Mouse (Mus musculus): Measurements from ENCODE around the gene 4933428M09Rik. TPM values are rescaled to one million over a fixed set of nuclear protein-coding genes. Genes with fewer than 3 reads are reported as not detected.

4933428M09Rik gene
- not detected for polyA plus RNA-seq (2012; fragmentation: generic; extraction: Trizol)

DNA sequence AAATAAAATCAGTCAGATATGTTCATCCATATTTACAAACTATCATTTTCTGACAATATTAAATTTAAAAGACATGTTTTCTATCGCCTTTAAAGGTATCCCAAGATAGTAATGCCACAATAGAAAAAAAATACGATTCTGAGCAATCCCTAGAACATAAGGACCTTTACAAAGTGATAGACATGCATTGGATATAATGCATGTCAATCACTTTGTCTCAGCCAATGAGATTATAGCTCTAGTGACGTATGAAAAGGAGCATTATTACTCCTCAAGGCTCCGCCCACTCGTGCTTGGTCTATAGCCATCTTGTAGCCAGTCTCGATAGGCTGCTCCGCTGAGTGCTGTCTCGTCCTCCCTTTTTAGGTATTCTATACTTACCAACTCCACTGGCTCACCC lies at the start of gene 4933428M09Rik:
Gene 4933428M09Rik, plus strand, starts transcription at position 301 of the 400 bp plus-strand sequence.

GRCm38 (mm10) chrX:139209829-139210225 lies 30.8 kb downstream of the 4933428M09Rik start, which contains the start of gene Mum1l1:
TSS of gene Mum1l1 (plus strand) at chrX:139210042.

Other genes with a start within 250 kb of the 4933428M09Rik start
- not detected for gene Serpina7, start 94.0 kb upstream of the 4933428M09Rik start, polyA plus RNA-seq (2012; fragmentation: generic; extraction: Trizol)
- not detected for gene 4930513O06Rik, start 93.0 kb upstream of the 4933428M09Rik start, polyA plus RNA-seq (2012; fragmentation: generic; extraction: Trizol)
- gene Mum1l1, start 30.8 kb downstream of the 4933428M09Rik start, polyA plus RNA-seq (2012; fragmentation: generic; extraction: Trizol), result 1 to 10 TPM in 1 of 2 experiments, under 1 TPM in 1; 0.47 to 2.5 TPM
- under 1 TPM; 0.02 to 0.07 TPM for gene Trap1a, start 154.5 kb downstream of the 4933428M09Rik start, polyA plus RNA-seq (2012; fragmentation: generic; extraction: Trizol)